Comparison of ENCODE assay signal across 11 mouse cellular contexts in genomic region chr19:37172096-37172495, GRCm38 (mm10). TPM values are rescaled to one million over a fixed set of nuclear protein-coding genes. Genes with fewer than 3 reads are reported as not detected.
DNase-seq lines count a peak whose midpoint lies in the region; ATAC-seq and TF ChIP-seq lines count a peak whose summit lies in the region.
"Had no signal": no experiment of that assay in that cellular context is flagged by ENCODE, and none has a peak within 500 bp of the region (broad histone marks: within the 10 kb centered on the region; RNA-seq: fewer than 3 reads in every experiment).

No protein-coding gene starts in this region.

- no peak for ATAC-seq in liver, postnatal 0 days
- ATAC-seq in liver, embryonic 11.5 days (replicated peaks; ENCODE audit: low FRiP score): no peak
- ATAC-seq in hindbrain, postnatal 0 days: no peak
- ATAC-seq: intestine, embryonic 15.5 days had no signal

- 0 out of 2 replicates have a peak, but pooled peaks cover 3% of the 10 kb centered on the region for H3K36me3 ChIP-seq in heart, embryonic 10.5 days
- no peaks in the 10 kb centered on the region for H3K36me3 ChIP-seq in liver, postnatal 0 days (replicated peaks; ENCODE audit: insufficient read depth, low read length)
- H3K36me3 ChIP-seq in liver, embryonic 11.5 days (ENCODE audit: control insufficient read depth, insufficient read depth, low read length): no peaks in the 10 kb centered on the region
- no peaks in the 10 kb centered on the region for H3K36me3 ChIP-seq in hindbrain, postnatal 0 days (ENCODE audit: insufficient read depth, low read length)
- H3K36me3 ChIP-seq: intestine, embryonic 15.5 days; limb, embryonic 12.5 days had no signal

- H3K27ac ChIP-seq in heart, embryonic 10.5 days: peak overlapping the region; percentile 89; the same call in 1 of the 2 replicates
- H3K27ac ChIP-seq in liver, postnatal 0 days (ENCODE audit: low read depth): 0 out of 2 replicates have a peak overlapping the region, but pooled peaks have one; percentile 29
- H3K27ac ChIP-seq in liver, embryonic 11.5 days (ENCODE audit: low read depth, low read length): no peak overlapping the region
- H3K27ac ChIP-seq in hindbrain, postnatal 0 days: no peak overlapping the region
- H3K27ac ChIP-seq: intestine, embryonic 15.5 days; limb, embryonic 12.5 days had no signal

- no peaks in the 10 kb centered on the region for H3K9me3 ChIP-seq in heart, embryonic 10.5 days
- H3K9me3 ChIP-seq in liver, postnatal 0 days (ENCODE audit: low read length): no peaks in the 10 kb centered on the region
- H3K9me3 ChIP-seq in liver, embryonic 11.5 days (ENCODE audit: control insufficient read depth, low read length): no peaks in the 10 kb centered on the region
- H3K9me3 ChIP-seq in hindbrain, postnatal 0 days (ENCODE audit: low read length): no peaks in the 10 kb centered on the region
- H3K9me3 ChIP-seq: intestine, embryonic 15.5 days; limb, embryonic 12.5 days had no signal

- no peak for TF ChIP-seq CTCF in liver, postnatal 0 days (IDR thresholded peaks at IDR 0.05; ENCODE audit: low read depth)
- no peak for TF ChIP-seq CTCF in hindbrain, postnatal 0 days (IDR thresholded peaks at IDR 0.05; ENCODE audit: low read depth)

- TF ChIP-seq EP300 in liver, postnatal 0 days (IDR thresholded peaks at IDR 0.05; ENCODE audit: low read depth): no peak

- no peak for DNase-seq in heart, embryonic 10.5 days (ENCODE audit: low spot score)
- no peak for DNase-seq in heart, postnatal 14 days
- DNase-seq in liver, postnatal 0 days: no peak
- DNase-seq in liver, embryonic 11.5 days (ENCODE audit: low spot score): no peak
- no peak for DNase-seq in hindbrain, postnatal 0 days (ENCODE audit: low spot score)
- DNase-seq in embryo, embryonic 10 days (ENCODE audit: low spot score): no peak
- DNase-seq in left cerebral cortex, adult 8-10 months (ENCODE audit: low spot score in 2 of 2): no peak
- DNase-seq: lung, postnatal 14 days; right cerebral cortex, postnatal 14 days had no signal

- peaks cover 35% of the 10 kb centered on the region for H3K27me3 ChIP-seq in heart, embryonic 10.5 days (ENCODE audit: insufficient read depth, poor library complexity, severe bottlenecking)
- H3K27me3 ChIP-seq in liver, postnatal 0 days (ENCODE audit: insufficient read depth, low read length): peaks cover 31% of the 10 kb centered on the region
- peaks cover 39% of the 10 kb centered on the region for H3K27me3 ChIP-seq in liver, embryonic 11.5 days (replicated peaks; ENCODE audit: control insufficient read depth, insufficient read depth, low read length)
- no peaks in the 10 kb centered on the region for H3K27me3 ChIP-seq in hindbrain, postnatal 0 days (ENCODE audit: insufficient read depth, low read length)

- peak overlapping the region; percentile 99; the same call in 1 of the 2 replicates for H3K4me2 ChIP-seq in liver, postnatal 0 days (ENCODE audit: low read depth, low read length)
- no peak overlapping the region for H3K4me2 ChIP-seq in liver, embryonic 11.5 days
- H3K4me2 ChIP-seq in hindbrain, postnatal 0 days (ENCODE audit: low read depth, low read length): peak overlapping the region; percentile 96
- H3K4me2 ChIP-seq: intestine, embryonic 15.5 days; limb, embryonic 12.5 days had no signal

- WGBS in heart, embryonic 10.5 days: 40% methylated on average over 1 of the region's 1 CpGs
- 70% methylated on average over 1 of the region's 1 CpGs for WGBS in liver, postnatal 0 days (ENCODE audit: insufficient replicate concordance)
- 58% methylated on average over 1 of the region's 1 CpGs for WGBS in liver, embryonic 11.5 days
- 12% methylated on average over 1 of the region's 1 CpGs for WGBS in hindbrain, postnatal 0 days

- H3K4me3 ChIP-seq in heart, embryonic 10.5 days: peak overlapping the region; percentile 84
- H3K4me3 ChIP-seq in liver, postnatal 0 days (ENCODE audit: low read depth, low read length): no peak overlapping the region
- H3K4me3 ChIP-seq in liver, embryonic 11.5 days (ENCODE audit: low read depth, low read length): no peak overlapping the region
- H3K4me3 ChIP-seq in hindbrain, postnatal 0 days (ENCODE audit: low read length): peak overlapping the region; percentile 71
- H3K4me3 ChIP-seq: intestine, embryonic 15.5 days; limb, embryonic 12.5 days had no signal

- intact Hi-C loops in heart, postnatal 14 days (cut with DNase I): loop anchor here (5.0 kb wide), 2 partner anchors 40 to 95 kb away; no protein-coding TSS in a partner anchor

- H3K4me1 ChIP-seq in heart, embryonic 10.5 days: peaks cover 12% of the 10 kb centered on the region
- peaks cover 22% of the 10 kb centered on the region for H3K4me1 ChIP-seq in liver, postnatal 0 days (ENCODE audit: insufficient read depth)
- H3K4me1 ChIP-seq in liver, embryonic 11.5 days (replicated peaks; ENCODE audit: control insufficient read depth, insufficient read depth, low read length): 0 out of 2 replicates have a peak, but pooled peaks cover 2% of the 10 kb centered on the region
- H3K4me1 ChIP-seq in hindbrain, postnatal 0 days (ENCODE audit: insufficient read depth, low read length): peaks cover 4% of the 10 kb centered on the region

- H3K9ac ChIP-seq in liver, postnatal 0 days (replicated peaks): no peak overlapping the region; the same call in 1 of the 2 replicates
- H3K9ac ChIP-seq in liver, embryonic 11.5 days (ENCODE audit: low read depth, low read length): no peak overlapping the region
- peak overlapping the region; percentile 31 for H3K9ac ChIP-seq in hindbrain, postnatal 0 days (replicated peaks; ENCODE audit: low read length)
- H3K9ac ChIP-seq: intestine, embryonic 15.5 days; limb, embryonic 12.5 days had no signal

RNA-seq across cellular contexts. Expression of gene March5, which starts 35.2 kb away (rescaled TPM):
- polyA plus RNA-seq in heart, embryonic 10.5 days (2016; fragmentation: Nextera tagmentation; extraction: Ambion mirVana): 79.0 and 95.9 TPM in 2 replicates
- total RNA-seq in heart, postnatal 14 days (2021): 10 to 100 TPM; 83.4 to 84.3 TPM
- 119 and 126 TPM in 2 replicates for polyA plus RNA-seq in liver, postnatal 0 days (2015; fragmentation: Nextera tagmentation; extraction: Ambion mirVana)
- polyA plus RNA-seq in liver, embryonic 11.5 days (2014; fragmentation: Nextera tagmentation; extraction: Ambion mirVana): 117 and 130 TPM in 2 replicates
- 50.3 and 65.0 TPM in 2 replicates for total RNA-seq in hindbrain, postnatal 0 days (2014; rRNA removed)
- polyA plus RNA-seq in hindbrain, postnatal 0 days (2015; fragmentation: Nextera tagmentation; extraction: Ambion mirVana): 94.8 and 100 TPM in 2 replicates
- 10 to 100 TPM; 78.2 to 89.8 (median 82.3) TPM for total RNA-seq in left cerebral cortex, adult 8-10 months (2022)

RNA-seq across cellular contexts. Expression of gene Cpeb3, which starts 36.3 kb away (rescaled TPM):
- polyA plus RNA-seq in heart, embryonic 10.5 days (2016; fragmentation: Nextera tagmentation; extraction: Ambion mirVana): 2.6 and 3.7 TPM in 2 replicates
- 10 to 100 TPM; 62.6 to 76.8 TPM for total RNA-seq in heart, postnatal 14 days (2021)
- polyA plus RNA-seq in liver, postnatal 0 days (2015; fragmentation: Nextera tagmentation; extraction: Ambion mirVana): 2.1 and 2.8 TPM in 2 replicates
- 1.3 and 2.0 TPM in 2 replicates for polyA plus RNA-seq in liver, embryonic 11.5 days (2014; fragmentation: Nextera tagmentation; extraction: Ambion mirVana)
- 23.7 and 26.1 TPM in 2 replicates for total RNA-seq in hindbrain, postnatal 0 days (2014; rRNA removed)
- polyA plus RNA-seq in hindbrain, postnatal 0 days (2015; fragmentation: Nextera tagmentation; extraction: Ambion mirVana): 10.3 and 11.3 TPM in 2 replicates
- 10 to 100 TPM; 83.3 to 89.9 (median 85.4) TPM for total RNA-seq in left cerebral cortex, adult 8-10 months (2022)

Comparison
In these comparisons a context has a peak if more than half of its experiments do, and no peak if none do; other contexts are left out.
1. H3K27ac ChIP-seq: peak in heart, embryonic 10.5 days (single experiment) and liver, postnatal 0 days (single experiment); none in liver, embryonic 11.5 days (single experiment) and hindbrain, postnatal 0 days (single experiment).
2. H3K4me3 ChIP-seq: peak in heart, embryonic 10.5 days (single experiment) and hindbrain, postnatal 0 days (single experiment); none in liver, postnatal 0 days (single experiment) and liver, embryonic 11.5 days (single experiment).